Mouse (Mus musculus) CH12.LX (cell line): ENCODE results near the gene Dupd1. TPM values are rescaled to one million over a fixed set of nuclear protein-coding genes. Genes with fewer than 3 reads are reported as not detected.
"Not testable (repeated sequence)": the region's sequence is repeated elsewhere in the genome, so short reads cannot be mapped to it uniquely, and the experiment has no call there.

ENCODE experiments used
- DNase-seq: peaks from one replicate; pipeline ENCODE4 v3.0.0-alpha.2; 2013; ENCODE audit errors: extremely low read depth
- H3K27ac ChIP-seq: 2 replicates; pipeline ENCODE4 v1.5.1; 2012; ENCODE audit warnings: low read depth, mild to moderate bottlenecking, control low read depth, moderate library complexity; ENCODE audit not compliant: insufficient read depth
- H3K27me3 ChIP-seq: replicated peaks from 2 replicates; pipeline ENCODE3; 2012; ENCODE audit warnings: inconsistent platforms
- H3K36me3 ChIP-seq, 2 experiments: replicated peaks in 1 of 2; 2 replicates each; pipeline versions ENCODE3 to v1.6.1; 2012; ENCODE audit warnings: inconsistent platforms in 1 of 2, low read length in 1 of 2, mild to moderate bottlenecking in 1 of 2, mixed read lengths in 1 of 2, moderate library complexity in 1 of 2; ENCODE audit not compliant: control insufficient read depth in 1 of 2, insufficient read depth in 1 of 2
- H3K4me1 ChIP-seq, 2 experiments: 2 replicates each; pipeline ENCODE4 v1.6.1; 2012; ENCODE audit warnings: inconsistent platforms in 1 of 2, moderate library complexity in 1 of 2; ENCODE audit not compliant: insufficient read depth in 2 of 2, control insufficient read depth in 1 of 2
- H3K4me2 ChIP-seq: 2 replicates; pipeline ENCODE4 v1.6.1; 2012; ENCODE audit warnings: low read depth, mild to moderate bottlenecking, control low read depth; ENCODE audit not compliant: poor library complexity, insufficient read depth, severe bottlenecking
- H3K4me3 ChIP-seq, 3 experiments: fragments of 150-350 bp in 1 of 3; sonication (generic) in 1 of 3; replicated peaks in 1 of 3; 2 replicates each; pipeline versions ENCODE3 to v1.5.1; 2011 to 2012; ENCODE audit warnings: low read depth in 2 of 3, low read length in 2 of 3, mild to moderate bottlenecking in 2 of 3, moderate library complexity in 2 of 3, control low read depth in 1 of 3, improper control_type of control experiment in 1 of 3, inconsistent platforms in 1 of 3, mixed read lengths in 1 of 3; ENCODE audit not compliant: poor library complexity in 1 of 3
- H3K79me2 ChIP-seq: replicated peaks from 2 replicates; pipeline ENCODE4 v1.6.1; 2012; ENCODE audit warnings: mild to moderate bottlenecking, moderate library complexity; ENCODE audit not compliant: control insufficient read depth, poor library complexity, insufficient read depth, severe bottlenecking; ENCODE audit errors: extremely low read depth
- H3K9ac ChIP-seq: 2 replicates; pipeline ENCODE4 v1.6.1; 2012; ENCODE audit warnings: low read depth, mild to moderate bottlenecking, control low read depth, moderate library complexity; ENCODE audit not compliant: insufficient read depth
- H3K9me3 ChIP-seq: replicated peaks from 2 replicates; pipeline ENCODE3; 2012; ENCODE audit warnings: low read length, inconsistent platforms, mixed read lengths
- CTCF ChIP-seq, 2 experiments: IDR thresholded peaks in 1 of 2; conservative IDR thresholded peaks in 1 of 2; 2 replicates each; pipeline ENCODE4 v1.5.1; 2011 to 2012; ENCODE audit warnings: low read depth in 2 of 2, low read length in 2 of 2, improper control_type of control experiment in 1 of 2, inconsistent platforms in 1 of 2, mild to moderate bottlenecking in 1 of 2, moderate library complexity in 1 of 2
- E2F4 ChIP-seq: IDR thresholded peaks from 2 replicates; pipeline ENCODE4 v1.6.1; 2011; ENCODE audit warnings: low read depth, low read length, improper control_type of control experiment; ENCODE audit not compliant: insufficient replicate concordance
- EP300 ChIP-seq: IDR thresholded peaks from 2 replicates; pipeline ENCODE4 v1.6.1; 2011; ENCODE audit warnings: low read length, improper control_type of control experiment
- ETS1 ChIP-seq: conservative IDR thresholded peaks from 2 replicates; pipeline ENCODE4 v1.6.1; 2012; ENCODE audit warnings: low read depth, mild to moderate bottlenecking, inconsistent platforms, low read length, improper control_type of control experiment, moderate library complexity
- GABPA ChIP-seq: IDR thresholded peaks from 2 replicates; pipeline ENCODE4 v1.6.1; 2012; ENCODE audit warnings: low read depth, low read length, improper control_type of control experiment, inconsistent platforms; ENCODE audit not compliant: insufficient replicate concordance
- HCFC1 ChIP-seq: IDR thresholded peaks from 2 replicates; pipeline ENCODE4 v1.6.1; 2012; ENCODE audit warnings: low read depth, mild to moderate bottlenecking, inconsistent platforms, low read length, improper control_type of control experiment
- KAT2A ChIP-seq: IDR thresholded peaks from 2 replicates; pipeline ENCODE4 v1.6.1; 2012; ENCODE audit warnings: low read length, improper control_type of control experiment, inconsistent platforms; ENCODE audit not compliant: insufficient replicate concordance
- MAFK ChIP-seq: IDR thresholded peaks from 2 replicates; pipeline ENCODE4 v1.6.1; 2011; ENCODE audit warnings: low read length, improper control_type of control experiment; ENCODE audit not compliant: insufficient replicate concordance
- MAZ ChIP-seq: IDR thresholded peaks from 2 replicates; pipeline ENCODE4 v1.6.1; 2012; ENCODE audit warnings: low read depth, mild to moderate bottlenecking, inconsistent platforms, low read length, improper control_type of control experiment, moderate library complexity
- MEF2A ChIP-seq: IDR thresholded peaks from 2 replicates; pipeline ENCODE4 v1.6.1; 2014; ENCODE audit warnings: low read depth, mild to moderate bottlenecking, inconsistent platforms, low read length, improper control_type of control experiment, borderline replicate concordance
- NELFE ChIP-seq: IDR thresholded peaks from 2 replicates; pipeline ENCODE4 v1.6.1; 2011; ENCODE audit warnings: low read depth, low read length, improper control_type of control experiment
- NRF1 ChIP-seq: IDR thresholded peaks from 2 replicates; pipeline ENCODE4 v1.6.1; 2014; ENCODE audit warnings: low read depth, mild to moderate bottlenecking, inconsistent platforms, low read length, improper control_type of control experiment, moderate library complexity
- PAX5 ChIP-seq: IDR thresholded peaks from 2 replicates; pipeline ENCODE4 v1.6.1; 2012; ENCODE audit warnings: low read length, inconsistent platforms, mixed read lengths
- POLR2A ChIP-seq: IDR thresholded peaks from 2 replicates; pipeline ENCODE4 v1.6.1; 2011; ENCODE audit warnings: low read depth, mild to moderate bottlenecking, improper control_type of control experiment, low read length
- POLR2AphosphoS2 ChIP-seq: IDR thresholded peaks from 2 replicates; pipeline ENCODE4 v1.6.1; 2011; ENCODE audit warnings: low read depth, low read length, improper control_type of control experiment
- RCOR1 ChIP-seq: conservative IDR thresholded peaks from 2 replicates; pipeline ENCODE4 v1.6.1; 2012; ENCODE audit warnings: low read depth, mild to moderate bottlenecking, inconsistent platforms, low read length, improper control_type of control experiment
- TCF12 ChIP-seq: IDR thresholded peaks from 2 replicates; pipeline ENCODE4 v1.6.1; 2014; ENCODE audit warnings: low read depth, mild to moderate bottlenecking, inconsistent platforms, low read length, improper control_type of control experiment
- USF1 ChIP-seq: IDR thresholded peaks from 2 replicates; pipeline ENCODE4 v1.6.1; 2014; ENCODE audit warnings: low read depth, mild to moderate bottlenecking, inconsistent platforms, low read length, improper control_type of control experiment
- ZC3H11A ChIP-seq: IDR thresholded peaks from 2 replicates; pipeline ENCODE4 v1.6.1; 2012; ENCODE audit warnings: low read depth, mild to moderate bottlenecking, inconsistent platforms, low read length, improper control_type of control experiment
- dilution Hi-C: fragments of 300-500 bp; cut with MboI; formaldehyde crosslinking; loops from 2 replicates; pipeline ENCODE4 v1.14.3; 2020; ENCODE audit warnings: low sequenced_read_pairs; ENCODE audit not compliant: extremely low pct_unique_long_range_greater_than_20kb, extremely low pct_ligation_motif_present
- in situ Hi-C: fragments of 300-500 bp; cut with MboI; formaldehyde crosslinking; loops from 3 replicates; pipeline ENCODE4 v1.14.3; 2019; ENCODE audit warnings: low sequenced_read_pairs, low pct_ligation_motif_present, low pct_unique_long_range_greater_than_20kb, mixed read lengths
- polyA plus RNA-seq: library from polyadenylated mRNA; unstranded; fragments of >175 nt; gene quantifications from 2 replicates; pipeline ENCODE4 v1.2.1, GENCODE M21; 2012; ENCODE audit warnings: low read depth; ENCODE audit not compliant: insufficient read length
- total RNA-seq, 2 experiments: library from RNA; depleted of rRNA; stranded (reverse); fragments of 300-350 nt in 1 of 2; fragments of >200 nt in 1 of 2; gene quantifications; 2 replicates each; pipeline ENCODE4 v1.2.3; 2012 to 2014

Dupd1 gene
- total and polyA plus RNA-seq, 3 experiments = not detected

- H3K9me3 ChIP-seq = no peaks in the 10 kb centered on the region
- no peaks in the 10 kb centered on the region for H3K79me2 ChIP-seq
- no peak overlapping the region for H3K4me3 ChIP-seq
- no peak overlapping the region for H3K9ac ChIP-seq
- no peak overlapping the region for H3K27ac ChIP-seq
- peaks cover 24 to 28% of the 10 kb centered on the region in 2 experiments for H3K36me3 ChIP-seq
- no peaks in the 10 kb centered on the region for H3K27me3 ChIP-seq
- H3K4me2 ChIP-seq = no peak overlapping the region
- DNase-seq = no peak
- peaks cover 3 to 8% of the 10 kb centered on the region in 2 experiments; a peak in 3 of 4 replicates for H3K4me1 ChIP-seq
- dilution Hi-C loops (no loop called here), in situ Hi-C loops (no loop called here)
- TF ChIP-seq POLR2A (no peak), ETS1 (no peak)
Measured at GRCm38 (mm10) chr14:21673100-21673499, 41.3 kb downstream of the Dupd1 start.

- H3K4me1 ChIP-seq, dilution Hi-C loops, in situ Hi-C loops, H3K9ac ChIP-seq, H3K27me3 ChIP-seq, H3K4me2 ChIP-seq, DNase-seq, H3K27ac ChIP-seq, H3K9me3 ChIP-seq, H3K4me3 ChIP-seq, H3K79me2 ChIP-seq: not testable (repeated sequence)
- peaks cover 30 to 43% of the 10 kb centered on the region in 2 experiments for H3K36me3 ChIP-seq
Measured at GRCm38 (mm10) chr14:21670422-21671006, 43.9 kb downstream of the Dupd1 start.

- dilution Hi-C loops = no loop called here
- no peak overlapping the region for H3K4me3 ChIP-seq
- no peaks in the 10 kb centered on the region for H3K79me2 ChIP-seq
- H3K27ac ChIP-seq = no peak overlapping the region
- in situ Hi-C loops = no loop called here
- no peak for DNase-seq
- TF ChIP-seq POLR2A (no peak), HCFC1 (no peak), EP300 (no peak), MEF2A (no peak), MAFK (no peak), GABPA (no peak), PAX5 (no peak), TCF12 (no peak), NRF1 (no peak), ZC3H11A (no peak), CTCF (conservative IDR thresholded peaks at IDR 0.05 in 1 of 2, IDR thresholded peaks at IDR 0.05 in 1 of 2; ENCODE audit: low read depth in 2 of 2, low read length in 2 of 2) (no peak), KAT2A (no peak), NELFE (no peak), MAZ (no peak), E2F4 (no peak), USF1 (no peak), POLR2AphosphoS2 (no peak), RCOR1 (no peak)
- TF ChIP-seq, all 38 proteins: peak for 0
- Histone ChIP-seq H3K4me1 (no peaks in the 10 kb centered on the region), H3K27me3 (no peaks in the 10 kb centered on the region), H3K36me3 (peaks cover 30 to 49% of the 10 kb centered on the region in 2 experiments), H3K4me2 (no peak overlapping the region), H3K9ac (no peak overlapping the region), H3K9me3 (no peaks in the 10 kb centered on the region)
Measured at GRCm38 (mm10) chr14:21669633-21670421, 44.5 kb downstream of the Dupd1 start.
